Mouse (Mus musculus) liver, postnatal 0 days (tissue): Measurements from ENCODE around the gene Gjb1. TPM values are rescaled to one million over a fixed set of nuclear protein-coding genes. Genes with fewer than 3 reads are reported as not detected.
A peak's percentile ranks its signal among the peaks of the same experiment; 100 is the strongest.

Experiments used
- ATAC-seq: fragments of 200-750 bp; cut with Nextera tagmentation; 2 replicates; pipeline ENCODE4 v1.8.0; 2017; ENCODE audit warnings: mild to moderate bottlenecking, moderate library complexity
- DNase-seq: peaks from one replicate; pipeline ENCODE4 v3.0.0-alpha.2; 2016
- H3K27ac ChIP-seq: fragments of 300-500 bp; sonication (generic); 2 replicates; pipeline ENCODE4 v1.5.1; 2014; ENCODE audit warnings: antibody characterized with exemption, moderate library complexity, mild to moderate bottlenecking, low read depth
- H3K27me3 ChIP-seq: fragments of 300-500 bp; sonication (generic); 2 replicates; pipeline ENCODE4 v1.6.1; 2014; ENCODE audit warnings: low read length, control low read depth, mixed read lengths; ENCODE audit not compliant: insufficient read depth
- H3K36me3 ChIP-seq: fragments of 300-500 bp; sonication (generic); replicated peaks from 2 replicates; pipeline ENCODE4 v1.6.1; 2014; ENCODE audit warnings: mild to moderate bottlenecking, control low read depth, low read length, moderate library complexity, mixed read lengths; ENCODE audit not compliant: insufficient read depth
- H3K4me1 ChIP-seq: fragments of 300-500 bp; sonication (generic); 2 replicates; pipeline ENCODE4 v1.6.1; 2014; ENCODE audit warnings: antibody characterized with exemption, mild to moderate bottlenecking, control low read depth; ENCODE audit not compliant: insufficient read depth
- H3K4me2 ChIP-seq: fragments of 300-500 bp; sonication (generic); 2 replicates; pipeline ENCODE4 v1.6.1; 2014; ENCODE audit warnings: low read depth, mild to moderate bottlenecking, low read length, moderate library complexity, mixed read lengths
- H3K4me3 ChIP-seq: fragments of 300-500 bp; sonication (generic); 2 replicates; pipeline ENCODE4 v1.5.1; 2014; ENCODE audit warnings: low read depth, low read length
- H3K9ac ChIP-seq: fragments of 300-500 bp; sonication (generic); replicated peaks from 2 replicates; pipeline ENCODE4 v1.6.1; 2014; ENCODE audit warnings: mild to moderate bottlenecking, moderate library complexity
- H3K9me3 ChIP-seq: fragments of 300-500 bp; sonication (generic); 2 replicates; pipeline ENCODE4 v1.6.1; 2016; ENCODE audit warnings: mild to moderate bottlenecking, control low read depth, low read length, mixed read lengths
- CTCF ChIP-seq: sonication (generic); IDR thresholded peaks from 2 replicates; pipeline ENCODE4 v1.5.1; 2016; ENCODE audit warnings: antibody characterized with exemption, low read depth
- EP300 ChIP-seq: IDR thresholded peaks from 2 replicates; pipeline ENCODE4 v1.6.1; 2016; ENCODE audit warnings: antibody characterized with exemption, low read depth, mild to moderate bottlenecking
- WGBS: fragments of 180-500 bp; shearing (Covaris S2); extraction: QIAGEN DNeasy Blood & Tissue Kit; methylation state at CpG from one replicate; pipeline ENCODE4 v1.1.7; 2014; ENCODE audit not compliant: insufficient replicate concordance; 5-methylcytosine and 5-hydroxymethylcytosine counted together
- polyA plus RNA-seq: library from polyadenylated mRNA; unstranded; fragments of >200 nt; fragmentation: Nextera tagmentation; extraction: Ambion mirVana; gene quantifications from 2 replicates; pipeline ENCODE4 v1.2.1, GENCODE M21; 2015

The Gjb1 gene
- polyA plus RNA-seq, 1 experiment from 2014 or later: 420 TPM

DNA sequence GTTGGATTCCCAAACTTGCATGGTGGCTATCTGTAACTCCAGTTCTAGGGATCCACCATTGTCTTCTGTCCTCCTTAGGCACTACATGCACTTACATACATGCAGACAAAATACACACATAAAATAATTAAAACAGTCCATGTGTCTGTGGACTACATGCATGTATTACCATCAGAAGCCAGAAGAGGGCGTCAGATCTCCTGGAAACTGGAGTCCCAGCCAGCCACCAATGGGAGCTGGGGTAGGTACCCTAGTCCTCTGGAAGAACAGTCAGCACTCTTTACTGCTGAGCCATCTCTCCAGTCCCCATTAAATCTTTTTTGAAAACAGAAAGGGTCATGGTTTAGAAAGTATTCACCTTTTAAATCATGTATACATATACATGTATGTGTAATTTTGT, 51.6 kb downstream of the Gjb1 start:
- peak overlapping the region; percentile 71; the same call in 1 of the 2 replicates for H3K4me2 ChIP-seq
- 0 out of 2 replicates have a peak, but pooled peaks cover 6% of the 10 kb centered on the region for H3K36me3 ChIP-seq
- DNase-seq: peak; percentile 27
- H3K9ac ChIP-seq: no peak overlapping the region
- WGBS: 5% methylated on average over 1 of the region's 1 CpGs
- ATAC-seq: no peak
- peak; percentile 62 for TF ChIP-seq CTCF
- TF ChIP-seq EP300: no peak
- H3K27me3 ChIP-seq: no peaks in the 10 kb centered on the region
- no peak overlapping the region; the same call in 1 of the 2 replicates for H3K27ac ChIP-seq
- no peak overlapping the region for H3K4me3 ChIP-seq
- H3K4me1 ChIP-seq: peaks cover 10% of the 10 kb centered on the region
- H3K9me3 ChIP-seq: no peaks in the 10 kb centered on the region

- H3K27ac ChIP-seq: peak overlapping the region; percentile 90
- DNase-seq (no peak), ATAC-seq (peak; percentile 2; the same call in 1 of the 2 replicates)
- WGBS: 27% methylated on average over 7 of the region's 7 CpGs
- H3K36me3 ChIP-seq: peaks cover 6% of the 10 kb centered on the region; the same call in 1 of the 2 replicates
- peak overlapping the region; percentile 71 for H3K4me2 ChIP-seq
- H3K9ac ChIP-seq: no peak overlapping the region; the same call in 1 of the 2 replicates
- peaks cover 10% of the 10 kb centered on the region for H3K4me1 ChIP-seq
- TF ChIP-seq CTCF (no peak), EP300 (no peak)
- peak overlapping the region; percentile 73 for H3K4me3 ChIP-seq
- no peaks in the 10 kb centered on the region for H3K27me3 ChIP-seq
- no peaks in the 10 kb centered on the region for H3K9me3 ChIP-seq
Measured at GRCm38 (mm10) chrX:101428785-101429141, 52.6 kb downstream of the Gjb1 start.

GRCm38 (mm10) chrX:101429142-101429949, 53.2 kb downstream of the Gjb1 start, which contains the start of gene Nono:
Gene Nono (plus strand): TSS chrX:101429318.
- no peaks in the 10 kb centered on the region for H3K9me3 ChIP-seq
- peaks cover 6% of the 10 kb centered on the region; the same call in 1 of the 2 replicates for H3K36me3 ChIP-seq
- H3K4me3 ChIP-seq: peak within 1 kb of the TSS; percentile 73
- TF ChIP-seq EP300 (peak; percentile 24; the same call in 1 of the 2 replicates), CTCF (peak; percentile 50)
- H3K4me1 ChIP-seq: peaks cover 10% of the 10 kb centered on the region
- H3K9ac ChIP-seq: peak within 1 kb of the TSS; percentile 84
- no peaks in the 10 kb centered on the region for H3K27me3 ChIP-seq
- peak within 1 kb of the TSS; percentile 90 for H3K27ac ChIP-seq
- peak; percentile 94 for ATAC-seq
- peak; percentile 89 for DNase-seq
- peak within 1 kb of the TSS; percentile 71 for H3K4me2 ChIP-seq
- 22% methylated on average over 48 of the region's 51 CpGs for WGBS

DNA sequence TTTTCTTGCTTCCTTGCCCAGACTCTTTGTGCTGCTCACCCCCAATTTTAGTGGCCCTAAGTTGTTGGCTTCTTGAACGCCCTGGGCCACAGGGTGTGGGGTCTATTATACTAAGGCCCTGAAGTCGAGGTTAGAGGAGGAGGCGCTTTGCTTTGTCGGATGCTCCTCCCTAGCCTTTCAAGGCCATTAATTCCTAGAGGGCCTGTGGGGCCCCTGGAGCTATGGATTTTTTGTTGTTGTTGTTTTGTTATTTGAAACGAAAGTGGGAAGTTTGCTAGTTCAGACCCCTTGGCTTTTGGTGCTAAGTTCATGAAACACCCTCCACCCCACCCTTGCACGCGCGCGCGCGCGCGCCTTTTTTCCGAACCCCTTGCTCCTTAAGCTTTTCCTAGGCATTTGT, 53.8 kb downstream of the Gjb1 start:
- ATAC-seq: peak; percentile 52
- Histone ChIP-seq H3K36me3 (peaks cover 6% of the 10 kb centered on the region; the same call in 1 of the 2 replicates), H3K4me1 (peaks cover 10% of the 10 kb centered on the region), H3K9ac (peak overlapping the region; percentile 84), H3K27ac (peak overlapping the region; percentile 90), H3K4me2 (peak overlapping the region; percentile 71), H3K9me3 (no peaks in the 10 kb centered on the region), H3K27me3 (no peaks in the 10 kb centered on the region), H3K4me3 (peak overlapping the region; percentile 73)
- peak; percentile 24 for DNase-seq
- 19% methylated on average over 14 of the region's 14 CpGs for WGBS
- TF ChIP-seq EP300 (no peak), CTCF (no peak)

Other genes starting within 250 kb of the Gjb1 start
- 17.6 and 17.9 TPM in 2 replicates for gene Snx12, start 153.8 kb upstream of the Gjb1 start, polyA plus RNA-seq
- 1.00 and 1.1 TPM in 2 replicates for gene Foxo4, start 121.8 kb upstream of the Gjb1 start, polyA plus RNA-seq
- not detected in 2 replicates for gene Gm614, start 112.4 kb upstream of the Gjb1 start, polyA plus RNA-seq
- 7.7 and 8.0 TPM in 2 replicates for gene Il2rg, start 108.1 kb upstream of the Gjb1 start, polyA plus RNA-seq
- not detected in 2 replicates for gene Gm20489, start 107.4 kb upstream of the Gjb1 start, polyA plus RNA-seq
- 10.2 and 14.3 TPM in 2 replicates for gene Med12, start 102.3 kb upstream of the Gjb1 start, polyA plus RNA-seq
- gene Nlgn3, start 77.2 kb upstream of the Gjb1 start, polyA plus RNA-seq: 0.05 and 0.06 TPM in 2 replicates
- gene Zmym3, start 44.5 kb downstream of the Gjb1 start, polyA plus RNA-seq: 4.0 and 5.3 TPM in 2 replicates
- gene Nono, start 52.9 kb downstream of the Gjb1 start, polyA plus RNA-seq: 59.7 and 61.7 TPM in 2 replicates
- gene Itgb1bp2, start 72.7 kb downstream of the Gjb1 start, polyA plus RNA-seq: 0.45 and 4.6 TPM in 2 replicates
- 2.2 and 2.7 TPM in 2 replicates for gene Taf1, start 156.4 kb downstream of the Gjb1 start, polyA plus RNA-seq